Mouse (Mus musculus) spleen, adult 18-20 months (tissue): ENCODE results near the gene Ginm1.
"Not testable (repeated sequence)": the region's sequence is repeated elsewhere in the genome, so short reads cannot be mapped to it uniquely, and the experiment has no call there.

Experiments
- DNase-seq, 2 experiments: peaks; one replicate each; pipeline ENCODE4 v3.0.0; 2022; ENCODE audit warnings: mixed read lengths in 2 of 2

Ginm1 gene

GRCm38 (mm10) chr10:7802519-7803140, 10.0 kb upstream of the Ginm1 start:
- DNase-seq = no peak

- DNase-seq = no peak
These were observed 8.6 kb upstream of the Ginm1 start for GRCm38 (mm10) chr10:7801258-7801657.

GRCm38 (mm10) chr10:7792254-7792750, 322 bp downstream of the Ginm1 start:
- DNase-seq = no peak

GRCm38 (mm10) chr10:7787319-7787718, 5.3 kb downstream of the Ginm1 start:
- no peak for DNase-seq

GRCm38 (mm10) chr10:7781214-7781613, 11.4 kb downstream of the Ginm1 start:
- DNase-seq = no peak

- peak; percentile 84 to 87 for DNase-seq
These were observed 12.1 kb downstream of the Ginm1 start for GRCm38 (mm10) chr10:7780238-7781176.

- DNase-seq = no peak
These were observed 12.8 kb downstream of the Ginm1 start for GRCm38 (mm10) chr10:7779751-7780237.

- no peak for DNase-seq
These were observed 14.3 kb downstream of the Ginm1 start for GRCm38 (mm10) chr10:7778361-7778760.

GRCm38 (mm10) chr10:7775421-7775820, 17.2 kb downstream of the Ginm1 start:
- no peak for DNase-seq

GRCm38 (mm10) chr10:7772769-7773168, 19.9 kb downstream of the Ginm1 start:
- no peak for DNase-seq

- DNase-seq = no peak
These were observed 20.3 kb downstream of the Ginm1 start for GRCm38 (mm10) chr10:7772346-7772745.

- no peak for DNase-seq
These were observed 35.1 kb downstream of the Ginm1 start for GRCm38 (mm10) chr10:7757544-7757943.

GRCm38 (mm10) chr10:7748752-7749151, 43.9 kb downstream of the Ginm1 start:
- DNase-seq = no peak

GRCm38 (mm10) chr10:7745528-7745927, 47.1 kb downstream of the Ginm1 start:
- DNase-seq = not testable (repeated sequence)

- no peak for DNase-seq
These were observed 54.7 kb downstream of the Ginm1 start for GRCm38 (mm10) chr10:7737914-7738313.

GRCm38 (mm10) chr10:7737122-7737521, 55.5 kb downstream of the Ginm1 start:
- DNase-seq = no peak

- DNase-seq = no peak
These were observed 61.0 kb downstream of the Ginm1 start for GRCm38 (mm10) chr10:7731582-7731981.

GRCm38 (mm10) chr10:7727011-7727410, 65.6 kb downstream of the Ginm1 start:
- DNase-seq = no peak

GRCm38 (mm10) chr10:7726501-7726812, 66.2 kb downstream of the Ginm1 start:
- DNase-seq = no peak

GRCm38 (mm10) chr10:7725751-7726500, 66.7 kb downstream of the Ginm1 start, which contains the start of gene Katna1:
Gene Katna1, plus strand, starts transcription at chr10:7726000.
- peak; percentile 92 to 94 for DNase-seq
